Mouse (Mus musculus) G1E (cell line): ENCODE measurements around the gene Scamp2. TPM values are rescaled to one million over a fixed set of nuclear protein-coding genes. Genes with fewer than 3 reads are reported as not detected.

Source experiments
- ATAC-seq: 2 replicates; pipeline ENCODE4 v1.8.0; 2016; ENCODE audit warnings: mild to moderate bottlenecking; ENCODE audit not compliant: insufficient number of reproducible peaks, poor library complexity, low FRiP score, severe bottlenecking; ENCODE audit errors: extremely low read depth
- DNase-seq: peaks from one replicate; pipeline ENCODE4 v3.0.0; 2012; ENCODE audit warnings: low spot score
- H3K27me3 ChIP-seq: 2 replicates; pipeline ENCODE4 v1.6.1; 2012; ENCODE audit warnings: mild to moderate bottlenecking, low read length, inconsistent platforms; ENCODE audit not compliant: insufficient read depth
- H3K36me3 ChIP-seq: replicated peaks from 2 replicates; pipeline ENCODE3; 2012; ENCODE audit warnings: mild to moderate bottlenecking, inconsistent platforms
- H3K4me1 ChIP-seq: 2 replicates; pipeline ENCODE4 v1.6.1; 2012; ENCODE audit warnings: low read depth, low read length, inconsistent platforms, mixed read lengths; ENCODE audit not compliant: insufficient read depth
- H3K4me3 ChIP-seq: 2 replicates; pipeline ENCODE4 v1.5.1; 2012; ENCODE audit warnings: low read depth, mild to moderate bottlenecking, inconsistent platforms, low read length, moderate library complexity, mixed read lengths
- H3K9me3 ChIP-seq: replicated peaks from 2 replicates; pipeline ENCODE4 v1.6.1; 2012; ENCODE audit warnings: inconsistent platforms
- CTCF ChIP-seq: IDR thresholded peaks from 2 replicates; pipeline ENCODE4 v1.5.1; 2012; ENCODE audit warnings: low read depth, low read length, inconsistent platforms, mixed read lengths
- GATA1 ChIP-seq: IDR thresholded peaks from 2 replicates; pipeline ENCODE4 v1.6.1; 2012; ENCODE audit warnings: borderline replicate concordance, low read length, inconsistent platforms, mixed read lengths
- GATA2 ChIP-seq: IDR thresholded peaks from 2 replicates; pipeline ENCODE4 v1.6.1; 2012; ENCODE audit warnings: low read depth, low read length, inconsistent platforms, borderline replicate concordance
- POLR2AphosphoS5 ChIP-seq: IDR thresholded peaks from 2 replicates; pipeline ENCODE4 v1.6.1; 2012; ENCODE audit warnings: low read depth, low read length, inconsistent platforms; ENCODE audit not compliant: insufficient replicate concordance
- TAL1 ChIP-seq: conservative IDR thresholded peaks from 2 replicates; pipeline ENCODE4 v1.6.1; 2012; ENCODE audit warnings: low read depth, low read length, inconsistent platforms, mixed read lengths
- polyA plus RNA-seq: library from polyadenylated mRNA; stranded (reverse); fragments of >175 nt; gene quantifications from 2 replicates; pipeline ENCODE4 v1.2.3, GENCODE M21; 2012
- total RNA-seq, 2 experiments: library from RNA; stranded (forward) in 1 of 2; stranded (reverse) in 1 of 2; fragments of 200-1000 nt in 1 of 2; fragments of >200 nt in 1 of 2; fragmentation: Nextera tagmentation in 1 of 2; gene quantifications; 2 replicates each; pipeline ENCODE4 v1.2.3; 2014 to 2017

Scamp2 gene
- total and polyA plus RNA-seq, 3 experiments, result 16.6 to 26.6 (median 19.2) TPM

DNA sequence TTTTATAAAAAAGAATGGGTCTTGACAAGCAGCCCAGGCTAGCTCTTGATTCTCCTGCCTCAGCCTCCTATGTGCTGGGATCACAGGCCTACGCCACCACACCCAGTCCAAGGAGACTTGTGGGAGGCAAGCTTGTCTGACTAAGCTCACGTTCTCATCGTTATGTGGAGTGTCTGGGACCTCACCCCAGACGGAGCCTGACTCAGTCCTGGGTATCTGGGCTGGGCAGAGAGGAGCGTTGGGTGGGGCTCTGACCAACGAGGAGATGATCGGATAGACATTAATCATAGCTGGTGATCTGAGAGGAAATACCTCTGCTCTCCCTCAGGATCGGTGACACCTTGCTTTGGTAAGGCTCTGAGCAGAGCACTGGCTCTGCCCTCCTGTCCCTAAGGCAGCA is 58.1 kb downstream of the Scamp2 start:
- Histone ChIP-seq H3K36me3 (peaks cover 2% of the 10 kb centered on the region), H3K9me3 (no peaks in the 10 kb centered on the region), H3K27me3 (peaks cover 38% of the 10 kb centered on the region), H3K4me1 (peaks cover 7% of the 10 kb centered on the region), H3K4me3 (no peak overlapping the region)
- no peak for TF ChIP-seq GATA2
- TF ChIP-seq GATA1, result no peak
- TF ChIP-seq CTCF, result no peak
- TF ChIP-seq POLR2AphosphoS5, result no peak
- TF ChIP-seq TAL1, result no peak
- no peak for DNase-seq
- no peak for ATAC-seq

DNA sequence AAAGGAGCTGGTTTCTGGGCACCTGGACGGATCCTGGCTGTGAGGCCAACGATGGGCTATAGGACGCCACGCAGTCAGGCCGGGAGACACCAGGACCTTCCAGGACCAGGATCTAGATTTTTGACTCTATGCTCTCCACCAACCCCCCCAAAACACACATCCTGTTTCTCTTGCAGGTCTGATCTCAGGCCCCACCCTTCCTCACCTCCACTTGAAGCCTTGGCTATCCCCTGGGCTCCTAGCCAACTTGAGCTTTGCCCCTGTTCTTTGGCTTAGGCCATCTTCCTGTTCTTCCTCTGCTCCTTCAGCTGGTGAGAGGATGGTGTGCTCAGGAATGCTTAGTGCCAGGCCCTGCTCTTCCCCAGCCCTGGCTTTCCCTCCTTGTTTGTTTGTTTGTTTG is 59.9 kb downstream of the Scamp2 start, which contains the start of gene Lman1l:
TSS of gene Lman1l (minus strand) at position 101 of the 400 bp plus-strand sequence.
- Histone ChIP-seq H3K9me3 (no peaks in the 10 kb centered on the region), H3K36me3 (peaks cover 21% of the 10 kb centered on the region), H3K4me1 (peaks cover 20% of the 10 kb centered on the region), H3K27me3 (peaks cover 22% of the 10 kb centered on the region), H3K4me3 (no peak within 1 kb of the TSS)
- ATAC-seq (no peak), DNase-seq (no peak)
- TF ChIP-seq TAL1 (no peak), POLR2AphosphoS5 (no peak), GATA1 (no peak), GATA2 (no peak), CTCF (no peak)

DNA sequence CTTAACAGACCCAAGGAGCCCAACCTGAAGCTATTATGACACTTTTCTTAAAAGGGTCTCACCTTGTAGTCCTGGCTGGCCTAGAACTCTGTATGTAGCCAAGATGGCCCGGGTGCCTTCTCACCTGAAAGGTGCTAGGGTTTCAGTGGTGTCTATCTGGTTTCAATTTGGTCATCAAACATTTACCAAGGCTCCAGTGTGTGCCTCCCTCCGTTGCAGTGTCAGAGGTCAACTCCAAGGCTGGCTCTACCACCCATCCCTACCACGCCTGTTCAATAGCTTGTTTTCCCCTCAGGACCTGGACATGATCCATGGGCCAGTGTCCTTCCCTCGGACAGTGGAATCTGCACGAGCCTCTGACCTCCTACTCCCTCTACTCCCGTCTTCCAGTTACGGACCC is 63.6 kb downstream of the Scamp2 start:
- H3K4me1 ChIP-seq, result peaks cover 33% of the 10 kb centered on the region

DNA sequence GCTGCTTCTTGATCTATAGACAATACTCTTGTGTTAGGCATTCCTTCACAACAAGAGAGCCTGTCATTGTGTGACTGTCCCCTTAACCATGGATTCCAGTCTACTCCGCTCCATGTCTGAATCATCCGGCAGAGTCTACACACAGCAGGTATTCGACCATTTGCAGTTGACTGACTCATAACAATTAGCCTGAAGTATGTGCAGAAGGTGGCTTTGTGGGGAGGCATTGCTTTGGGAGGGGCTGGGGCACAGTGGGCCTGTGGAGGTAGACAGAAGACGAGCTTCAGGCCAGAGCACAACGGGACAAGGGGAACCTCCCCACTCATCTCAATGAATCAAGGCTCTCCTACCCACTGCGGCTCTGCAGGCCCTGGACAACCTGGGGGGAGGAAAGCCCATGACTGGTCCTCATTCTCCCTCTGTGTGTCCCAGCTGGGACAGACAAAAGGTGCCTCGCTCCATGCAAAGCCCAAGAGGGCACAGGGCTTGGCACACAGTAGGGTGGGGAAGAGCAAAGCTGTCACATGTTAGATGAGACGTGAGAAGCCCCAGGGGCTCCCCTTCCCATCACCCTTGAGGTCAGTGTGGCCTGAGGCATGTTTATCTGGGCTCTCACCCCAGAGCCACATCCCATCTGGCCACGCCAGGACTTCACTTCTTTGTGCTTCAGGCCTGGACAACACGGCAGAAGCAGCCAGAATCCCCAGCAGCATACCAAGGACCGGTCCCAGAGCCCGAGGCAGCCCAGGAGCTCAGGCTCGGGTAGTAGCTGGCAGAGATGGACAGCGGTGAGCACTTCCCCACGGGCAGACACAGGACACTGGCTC is 65.1 kb downstream of the Scamp2 start:
- DNase-seq (no peak), ATAC-seq (no peak)
- Histone ChIP-seq H3K4me1 (peaks cover 49% of the 10 kb centered on the region), H3K36me3 (peaks cover 73% of the 10 kb centered on the region), H3K27me3 (no peaks in the 10 kb centered on the region), H3K4me3 (no peak overlapping the region), H3K9me3 (no peaks in the 10 kb centered on the region)
- TF ChIP-seq POLR2AphosphoS5 (no peak), GATA2 (no peak), TAL1 (no peak), CTCF (no peak), GATA1 (no peak)

More for the DNA sequence above, 63.6 kb downstream of the Scamp2 start:
- H3K4me3 ChIP-seq, result no peak overlapping the region
- TF ChIP-seq GATA1 (no peak), CTCF (no peak), GATA2 (no peak), POLR2AphosphoS5 (no peak), TAL1 (no peak)
- ATAC-seq (no peak), DNase-seq (no peak)
- peaks cover 57% of the 10 kb centered on the region for H3K36me3 ChIP-seq
- peaks cover 2% of the 10 kb centered on the region; the same call in 1 of the 2 replicates for H3K27me3 ChIP-seq
- no peaks in the 10 kb centered on the region for H3K9me3 ChIP-seq

DNA sequence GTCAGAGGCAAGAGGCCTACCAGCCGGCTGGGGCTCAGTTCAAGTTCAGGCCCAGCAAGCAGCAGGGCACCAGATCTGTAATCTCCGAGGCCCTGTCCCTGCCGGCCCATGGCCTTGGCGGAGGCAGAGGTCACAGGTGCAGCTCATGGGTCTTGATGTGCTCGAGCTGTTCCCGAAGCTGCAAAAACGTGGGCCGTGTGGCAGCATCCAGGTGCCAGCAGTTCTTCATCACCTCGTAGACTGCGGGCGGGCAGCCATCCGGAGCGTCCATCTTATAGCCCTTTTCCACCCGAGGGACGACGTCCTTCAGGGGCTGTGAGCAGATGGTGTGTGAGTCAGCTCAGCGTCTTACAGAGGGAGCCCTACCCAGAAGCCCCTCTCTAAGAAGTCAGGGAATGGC is 66.4 kb downstream of the Scamp2 start:
- Histone ChIP-seq H3K4me1 (peaks cover 60% of the 10 kb centered on the region), H3K4me3 (no peak overlapping the region), H3K9me3 (no peaks in the 10 kb centered on the region), H3K27me3 (no peaks in the 10 kb centered on the region), H3K36me3 (peaks cover 86% of the 10 kb centered on the region)
- TF ChIP-seq POLR2AphosphoS5, result no peak
- no peak for TF ChIP-seq GATA2
- TF ChIP-seq CTCF, result no peak
- TF ChIP-seq GATA1, result no peak
- no peak for TF ChIP-seq TAL1
- ATAC-seq, result no peak
- DNase-seq, result no peak

DNA sequence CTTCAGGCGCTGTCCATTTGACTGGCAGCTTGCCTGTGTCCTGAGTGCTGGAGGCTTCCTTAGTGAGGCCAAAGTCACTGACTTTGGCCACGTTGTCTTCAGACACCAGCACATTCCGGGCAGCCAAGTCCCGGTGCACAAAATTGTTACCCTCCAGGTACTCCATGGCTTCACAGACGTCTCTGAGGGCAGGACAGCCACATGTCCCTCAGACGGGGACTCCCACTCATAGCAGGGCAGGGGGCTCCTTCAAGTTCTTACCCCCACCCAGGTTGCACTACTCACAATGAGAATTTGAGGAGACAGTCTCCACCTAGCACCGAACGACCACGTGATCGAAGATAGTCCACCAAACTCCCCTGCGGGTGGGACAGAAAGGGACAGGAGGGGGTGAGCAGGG is 67.1 kb downstream of the Scamp2 start:
- Histone ChIP-seq H3K4me1 (peaks cover 62% of the 10 kb centered on the region), H3K27me3 (no peaks in the 10 kb centered on the region), H3K9me3 (no peaks in the 10 kb centered on the region), H3K4me3 (no peak overlapping the region), H3K36me3 (peaks cover 93% of the 10 kb centered on the region)
- TF ChIP-seq GATA2 (no peak), TAL1 (no peak)
- ATAC-seq (no peak), DNase-seq (no peak)
